Mouse (Mus musculus): ENCODE measurements around the gene Raet1e.

DNA sequence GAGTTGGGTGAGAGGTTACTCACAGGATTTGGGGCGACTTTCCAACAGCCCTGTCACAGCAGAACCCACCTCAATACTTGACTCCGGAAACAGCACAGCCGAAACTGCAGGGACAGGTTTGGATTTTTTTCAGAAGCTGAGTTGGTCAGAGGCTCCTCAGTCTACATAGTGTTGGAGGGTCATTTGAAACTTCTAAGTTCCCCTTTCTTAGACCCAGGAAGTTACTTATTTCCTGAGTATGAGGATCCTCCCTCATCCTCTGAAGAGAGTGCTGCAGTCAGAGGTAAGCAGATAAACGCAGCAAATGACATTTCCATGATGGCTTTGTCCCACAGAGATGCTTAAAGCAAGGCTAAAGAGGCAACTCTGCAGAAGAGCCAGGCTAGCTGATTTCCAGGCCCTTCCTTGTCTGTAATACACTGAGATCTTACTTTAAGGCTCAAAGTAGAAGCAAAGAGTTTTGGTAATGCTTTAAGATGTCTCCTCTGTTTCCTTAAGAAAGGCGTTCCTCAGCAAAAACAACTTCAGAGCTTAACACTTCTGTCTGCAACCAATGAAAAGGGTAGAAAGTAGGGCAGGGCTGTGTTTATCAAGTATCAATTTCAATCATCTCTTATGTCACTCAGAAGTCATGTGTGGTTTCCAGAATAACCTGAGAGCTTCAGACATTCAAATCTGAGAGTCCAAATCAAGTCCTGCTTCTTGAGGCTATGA, 144.1 kb downstream of the Raet1e start:
- TF ChIP-seq CTCF (IDR thresholded peaks at IDR 0.05; ENCODE audit: extremely low read depth, insufficient read depth, low read length) (no peak), POLR2A (IDR thresholded peaks at IDR 0.05; ENCODE audit: extremely low read depth, insufficient read depth, low read length) (no peak)

Measured in cortical plate, adult 2 months (tissue).